9 mouse cellular contexts compared by ENCODE assay signal in genomic region chr13:99609151-99610146, GRCm38 (mm10).
A peak's percentile ranks its signal among the peaks of the same experiment; 100 is the strongest.
DNase-seq lines count a peak whose midpoint lies in the region; ATAC-seq and TF ChIP-seq lines count a peak whose summit lies in the region.
"Had no signal": no experiment of that assay in that cellular context is flagged by ENCODE, and none has a peak within 500 bp of the region (broad histone marks: within the 10 kb centered on the region; RNA-seq: fewer than 3 reads in every experiment).

No protein-coding gene starts in this region.

- peak; percentile 70 for ATAC-seq in hindbrain, embryonic 13.5 days (ENCODE audit: low FRiP score)
- ATAC-seq in midbrain, postnatal 0 days (ENCODE audit: low FRiP score) = peak; percentile 73

- no peaks in the 10 kb centered on the region for H3K36me3 ChIP-seq in embryonic facial prominence, embryonic 10.5 days (replicated peaks)
- no peaks in the 10 kb centered on the region for H3K36me3 ChIP-seq in hindbrain, embryonic 13.5 days
- H3K36me3 ChIP-seq in midbrain, postnatal 0 days (ENCODE audit: insufficient read depth, low read length) = no peaks in the 10 kb centered on the region
- H3K36me3 ChIP-seq: lung, embryonic 15.5 days had no signal

- DNase-seq in brain, adult 2 months (ENCODE audit: low read depth, low spot score) = peak; percentile 65
- DNase-seq in embryonic facial prominence, embryonic 10.5 days (ENCODE audit: low spot score) = peak; percentile 24
- DNase-seq in midbrain, postnatal 0 days (ENCODE audit: low spot score) = peak; percentile 78
- no peak for DNase-seq in adrenal gland, postnatal 10 days
- no peak for DNase-seq in lung, adult 18-20 months
- no peak for DNase-seq in testis, postnatal 10 days (ENCODE audit: low spot score)
- DNase-seq: gastrocnemius, postnatal 10 days had no signal

- H3K9me3 ChIP-seq in embryonic facial prominence, embryonic 10.5 days = no peaks in the 10 kb centered on the region
- H3K9me3 ChIP-seq in hindbrain, embryonic 13.5 days = no peaks in the 10 kb centered on the region
- no peaks in the 10 kb centered on the region for H3K9me3 ChIP-seq in midbrain, postnatal 0 days (ENCODE audit: low read length)
- H3K9me3 ChIP-seq: lung, embryonic 15.5 days had no signal

- TF ChIP-seq CTCF in midbrain, postnatal 0 days (IDR thresholded peaks at IDR 0.05) = no peak

- WGBS in embryonic facial prominence, embryonic 10.5 days = 41% methylated on average over 9 of the region's 9 CpGs
- 22% methylated on average over 9 of the region's 9 CpGs for WGBS in hindbrain, embryonic 13.5 days
- WGBS in midbrain, postnatal 0 days = 19% methylated on average over 9 of the region's 9 CpGs

- H3K4me3 ChIP-seq in embryonic facial prominence, embryonic 10.5 days = no peak overlapping the region
- H3K4me3 ChIP-seq in hindbrain, embryonic 13.5 days = no peak overlapping the region
- no peak overlapping the region for H3K4me3 ChIP-seq in midbrain, postnatal 0 days (ENCODE audit: low read depth, low read length)
- H3K4me3 ChIP-seq: lung, embryonic 15.5 days had no signal

- peak overlapping the region; percentile 46; the same call in 1 of the 2 replicates for H3K9ac ChIP-seq in hindbrain, embryonic 13.5 days
- 0 out of 2 replicates have a peak overlapping the region, but pooled peaks have one; percentile 13 for H3K9ac ChIP-seq in midbrain, postnatal 0 days (replicated peaks; ENCODE audit: low read length, poor library complexity, severe bottlenecking)
- H3K9ac ChIP-seq: lung, embryonic 15.5 days had no signal

- H3K4me2 ChIP-seq in hindbrain, embryonic 13.5 days = peak overlapping the region; percentile 23; the same call in 1 of the 2 replicates
- no peak overlapping the region for H3K4me2 ChIP-seq in midbrain, postnatal 0 days (ENCODE audit: low read depth, low read length, poor library complexity, severe bottlenecking)
- H3K4me2 ChIP-seq: lung, embryonic 15.5 days had no signal

- H3K27ac ChIP-seq in embryonic facial prominence, embryonic 10.5 days (replicated peaks) = peak overlapping the region; percentile 65
- peak overlapping the region; percentile 76 for H3K27ac ChIP-seq in hindbrain, embryonic 13.5 days
- peak overlapping the region; percentile 67 for H3K27ac ChIP-seq in midbrain, postnatal 0 days (ENCODE audit: low read depth, low read length)

- H3K4me1 ChIP-seq in embryonic facial prominence, embryonic 10.5 days = peaks cover 40% of the 10 kb centered on the region
- H3K4me1 ChIP-seq in hindbrain, embryonic 13.5 days (replicated peaks) = peaks cover 29% of the 10 kb centered on the region
- peaks cover 6% of the 10 kb centered on the region; the same call in 1 of the 2 replicates for H3K4me1 ChIP-seq in midbrain, postnatal 0 days (ENCODE audit: insufficient read depth, low read length)

- H3K27me3 ChIP-seq in embryonic facial prominence, embryonic 10.5 days (replicated peaks; ENCODE audit: low read depth, poor library complexity, severe bottlenecking) = no peaks in the 10 kb centered on the region
- peaks cover 2% of the 10 kb centered on the region; the same call in 1 of the 2 replicates for H3K27me3 ChIP-seq in hindbrain, embryonic 13.5 days
- H3K27me3 ChIP-seq in midbrain, postnatal 0 days (ENCODE audit: insufficient read depth, low read length) = no peaks in the 10 kb centered on the region
- H3K27me3 ChIP-seq: lung, embryonic 15.5 days had no signal

Comparison
In these comparisons a context has a peak if more than half of its experiments do, and no peak if none do; other contexts are left out.
1. DNase-seq: peak in brain, adult 2 months (single experiment), embryonic facial prominence, embryonic 10.5 days (single experiment) and midbrain, postnatal 0 days (single experiment); none in adrenal gland, postnatal 10 days (single experiment), lung, adult 18-20 months (0 of 2) and testis, postnatal 10 days (single experiment).
2. Peak in every context shown above with its lines, with median percentiles within 50 percentile points of each other: H3K27ac ChIP-seq.